Mouse (Mus musculus) intestine, postnatal 0 days (tissue): Measurements from ENCODE around the gene Nln. TPM values are rescaled to one million over a fixed set of nuclear protein-coding genes. Genes with fewer than 3 reads are reported as not detected.

ENCODE experiments used
- ATAC-seq: fragments of 200-750 bp; cut with Nextera tagmentation; 2 replicates; pipeline ENCODE4 v1.8.0; 2017; ENCODE audit warnings: mild to moderate bottlenecking, moderate TSS enrichment, moderate library complexity
- H3K27ac ChIP-seq: fragments of 300-500 bp; sonication (generic); 2 replicates; pipeline ENCODE4 v1.5.1; 2014; ENCODE audit warnings: mild to moderate bottlenecking, low read depth, low read length, moderate library complexity
- H3K27me3 ChIP-seq: fragments of 300-500 bp; sonication (generic); replicated peaks from 2 replicates; pipeline ENCODE4 v1.6.1; 2014; ENCODE audit warnings: low read length, mixed read lengths; ENCODE audit not compliant: control insufficient read depth, insufficient read depth
- H3K36me3 ChIP-seq: fragments of 300-500 bp; sonication (generic); 2 replicates; pipeline ENCODE4 v1.6.1; 2014; ENCODE audit warnings: mild to moderate bottlenecking, moderate library complexity; ENCODE audit not compliant: control insufficient read depth, insufficient read depth
- H3K4me1 ChIP-seq: fragments of 300-500 bp; sonication (generic); replicated peaks from 2 replicates; pipeline ENCODE4 v1.6.1; 2014; ENCODE audit warnings: antibody characterized with exemption, low read length, mixed read lengths; ENCODE audit not compliant: control insufficient read depth, insufficient read depth
- H3K4me2 ChIP-seq: fragments of 300-500 bp; sonication (generic); replicated peaks from 2 replicates; pipeline ENCODE4 v1.6.1; 2014; ENCODE audit warnings: low read depth, mild to moderate bottlenecking, moderate library complexity
- H3K4me3 ChIP-seq: fragments of 300-500 bp; sonication (generic); 2 replicates; pipeline ENCODE4 v1.5.1; 2014; ENCODE audit warnings: low read depth, low read length
- H3K9ac ChIP-seq: fragments of 300-500 bp; sonication (generic); 2 replicates; pipeline ENCODE4 v1.6.1; 2014; ENCODE audit warnings: mild to moderate bottlenecking, low read depth, low read length
- H3K9me3 ChIP-seq: fragments of 300-500 bp; sonication (generic); 2 replicates; pipeline ENCODE4 v1.6.1; 2016; ENCODE audit warnings: mixed run types; ENCODE audit not compliant: control insufficient read depth
- CTCF ChIP-seq: sonication (generic); IDR thresholded peaks from 2 replicates; pipeline ENCODE4 v1.5.1; 2016; ENCODE audit warnings: low read depth, mild to moderate bottlenecking, control low read depth, antibody characterized with exemption, moderate library complexity
- WGBS: fragments of 180-500 bp; shearing (Covaris S2); extraction: QIAGEN DNeasy Blood & Tissue Kit; methylation state at CpG from one replicate; pipeline ENCODE4 v1.1.7; 2014; 5-methylcytosine and 5-hydroxymethylcytosine counted together
- polyA plus RNA-seq: library from polyadenylated mRNA; unstranded; fragments of >200 nt; fragmentation: Nextera tagmentation; extraction: Ambion mirVana; gene quantifications from 2 replicates; pipeline ENCODE4 v1.2.1, GENCODE M21; 2015

Gene Nln
- polyA plus RNA-seq, 1 experiment from 2014 or later = 13.3 TPM

GRCm38 (mm10) chr13:103975101-103975500, 134.3 kb downstream of the Nln start:
- no peak for TF ChIP-seq CTCF
- no peak overlapping the region for H3K9ac ChIP-seq
- H3K27me3 ChIP-seq = no peaks in the 10 kb centered on the region
- no peak overlapping the region for H3K4me2 ChIP-seq
- H3K27ac ChIP-seq = no peak overlapping the region
- H3K9me3 ChIP-seq = no peaks in the 10 kb centered on the region
- ATAC-seq = no peak
- H3K4me1 ChIP-seq = no peaks in the 10 kb centered on the region; the same call in 1 of the 2 replicates
- 72% methylated on average over 10 of the region's 10 CpGs for WGBS
- no peaks in the 10 kb centered on the region for H3K36me3 ChIP-seq
- H3K4me3 ChIP-seq = no peak overlapping the region

- H3K27me3 ChIP-seq = no peaks in the 10 kb centered on the region
- H3K9ac ChIP-seq = no peak overlapping the region
- TF ChIP-seq CTCF = no peak
- no peak for ATAC-seq
- H3K27ac ChIP-seq = no peak overlapping the region
- 12% methylated on average over 5 of the region's 5 CpGs for WGBS
- 0 out of 2 replicates have a peak overlapping the region, but pooled peaks have one; percentile 22 for H3K4me2 ChIP-seq
- no peaks in the 10 kb centered on the region for H3K9me3 ChIP-seq
- no peak overlapping the region for H3K4me3 ChIP-seq
- H3K4me1 ChIP-seq = no peaks in the 10 kb centered on the region; the same call in none of the 2 replicates
- no peaks in the 10 kb centered on the region for H3K36me3 ChIP-seq
These were observed 135.4 kb downstream of the Nln start for GRCm38 (mm10) chr13:103973977-103974376.

Other genes starting within 250 kb of the Nln start
- 28.4 and 31.1 TPM in 2 replicates for gene Erbin, start 189.1 kb downstream of the Nln start, polyA plus RNA-seq
- gene Sgtb, start 127 bp upstream of the Nln start, polyA plus RNA-seq = 1.5 and 2.1 TPM in 2 replicates
- 30.9 and 34.3 TPM in 2 replicates for gene Trappc13, start 68.9 kb upstream of the Nln start, polyA plus RNA-seq
- gene Trim23, start 69.2 kb upstream of the Nln start, polyA plus RNA-seq = 4.9 and 5.4 TPM in 2 replicates
- gene Cenpk, start 119.0 kb upstream of the Nln start, polyA plus RNA-seq = 23.9 and 25.1 TPM in 2 replicates
- gene Ppwd1, start 119.2 kb upstream of the Nln start, polyA plus RNA-seq = 5.0 and 6.3 TPM in 2 replicates
- gene Adamts6, start 178.2 kb upstream of the Nln start, polyA plus RNA-seq = 0.37 and 0.58 TPM in 2 replicates